Mouse (Mus musculus) ovary, adult 18-20 months (tissue): ENCODE measurements at regions not wholly inside any gene's neighbourhood (a gene's known extent, or its start where the extent isn't known, plus 50 kb on each side); places are given as distances from the start of the nearest gene placed in this dataset.

ENCODE experiments used
- DNase-seq: peaks from one replicate; pipeline ENCODE4 v3.0.0; 2022; ENCODE audit warnings: low spot score, mixed read lengths

DNA sequence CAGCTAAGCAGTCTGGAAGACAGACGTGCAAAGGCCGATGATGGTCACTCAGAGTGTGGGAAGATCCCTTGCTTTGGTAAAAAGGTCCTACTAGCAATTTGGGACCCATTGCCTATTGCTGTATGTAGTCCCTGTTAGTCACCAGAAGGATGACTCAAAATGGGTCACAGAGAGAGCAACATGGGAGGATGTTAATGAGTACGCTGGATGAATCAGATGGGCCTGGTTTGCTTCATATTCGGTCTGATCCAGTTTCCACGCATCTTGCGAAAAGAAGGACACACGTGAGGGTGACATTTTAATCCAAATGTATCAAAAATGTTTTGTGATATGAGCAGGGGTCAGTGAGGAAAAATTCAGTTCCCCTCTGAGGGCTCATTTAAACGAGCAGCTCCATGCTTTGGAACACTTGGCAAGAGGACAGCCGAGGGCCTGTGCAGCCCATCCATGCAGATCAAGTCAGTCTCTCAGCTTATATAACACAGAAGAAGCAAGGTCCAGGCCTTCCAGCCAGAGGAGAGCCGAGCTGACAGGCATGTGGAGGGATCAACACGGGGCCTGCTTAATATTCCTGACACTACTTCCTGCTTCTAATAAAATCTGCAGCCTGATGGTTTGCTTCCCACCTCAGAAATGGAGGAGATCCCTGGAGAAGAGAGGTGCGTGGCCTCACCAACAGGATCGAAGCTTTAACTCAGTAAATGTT lies 579.2 kb upstream of the Gm26657 start:
- DNase-seq: no peak

DNA sequence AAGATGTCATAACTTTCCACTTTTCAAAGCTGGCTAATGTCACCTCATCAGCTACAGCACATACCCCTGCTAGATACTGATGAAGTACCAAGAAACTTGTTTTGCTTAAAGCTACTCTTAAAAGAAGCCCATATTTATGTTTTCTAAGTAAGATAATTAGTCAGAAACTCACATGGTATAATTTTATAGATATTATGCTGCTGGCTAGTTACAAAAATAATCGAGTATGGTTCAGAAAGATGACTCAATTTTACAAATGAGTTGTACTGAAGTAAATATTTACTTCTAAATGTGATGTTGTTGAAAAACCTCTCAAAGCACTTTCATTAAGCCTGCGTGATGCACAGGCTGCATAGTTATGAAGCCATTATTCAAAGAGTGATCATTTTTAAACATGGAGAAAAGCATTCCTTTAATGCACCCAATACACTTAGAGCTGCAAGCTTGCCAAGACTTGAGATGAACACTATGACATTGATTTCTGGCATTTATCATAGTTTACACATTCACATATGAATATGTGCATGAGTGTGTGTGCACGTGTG lies 582.3 kb upstream of the Gm26657 start:
- DNase-seq: no peak

DNA sequence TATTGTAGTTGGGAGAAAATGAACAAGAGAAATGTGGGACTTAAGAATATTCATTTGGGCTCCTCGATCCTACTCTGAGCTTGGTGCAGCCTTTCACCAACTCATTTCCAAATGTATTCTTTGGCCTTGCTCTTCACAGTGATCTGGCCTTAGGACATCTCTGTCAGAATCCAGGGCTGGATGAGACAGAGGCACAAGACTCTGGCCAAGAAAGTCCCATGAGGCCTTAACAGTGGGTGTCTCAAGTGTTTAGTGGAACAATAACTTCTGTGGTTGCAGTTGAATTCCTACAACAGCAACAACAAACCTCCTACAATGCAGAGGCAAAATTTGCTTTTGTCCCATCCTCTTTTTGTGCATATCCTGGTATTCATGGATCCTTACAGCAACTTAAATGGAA lies 589.2 kb upstream of the Gm26657 start:
- DNase-seq: no peak

DNA sequence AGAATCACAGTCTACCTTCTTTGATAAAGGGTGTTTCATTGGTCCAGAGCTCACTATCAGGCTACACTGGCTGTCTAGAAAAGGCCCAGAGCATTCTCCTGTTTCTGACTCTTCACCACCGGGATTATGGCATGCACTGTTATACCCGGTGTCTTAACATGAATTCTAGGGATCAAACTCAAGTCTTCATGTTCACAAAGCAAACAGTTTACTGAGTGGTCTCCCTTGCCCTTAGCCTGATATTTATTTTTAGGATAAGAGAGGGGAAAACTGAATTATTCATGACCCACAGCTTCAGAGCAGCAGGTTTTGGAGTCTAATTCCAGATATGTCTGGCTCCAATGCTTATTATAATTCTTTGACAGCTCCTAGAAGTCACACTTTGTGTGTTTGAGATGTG lies 596.0 kb upstream of the Gm26657 start:
- no peak for DNase-seq

DNA sequence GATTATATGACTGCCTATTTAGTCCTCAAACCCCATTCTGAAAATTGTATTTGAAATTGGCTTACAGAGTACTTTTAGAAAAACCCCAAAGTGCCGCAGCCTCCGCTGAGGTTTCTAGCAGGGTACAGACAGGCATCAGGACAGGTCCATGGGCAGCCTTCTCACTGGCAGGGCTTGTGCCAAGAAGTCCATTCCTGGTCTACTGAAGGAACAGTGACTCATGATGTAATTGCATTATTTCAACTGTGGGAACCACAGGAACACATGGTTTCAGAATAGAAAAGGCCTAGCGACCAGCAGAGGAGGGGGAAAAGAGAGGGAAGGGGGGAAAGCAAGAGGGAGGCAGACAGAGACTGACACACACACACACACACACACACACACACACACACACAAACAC lies 603.0 kb upstream of the Gm26657 start:
- no peak for DNase-seq

DNA sequence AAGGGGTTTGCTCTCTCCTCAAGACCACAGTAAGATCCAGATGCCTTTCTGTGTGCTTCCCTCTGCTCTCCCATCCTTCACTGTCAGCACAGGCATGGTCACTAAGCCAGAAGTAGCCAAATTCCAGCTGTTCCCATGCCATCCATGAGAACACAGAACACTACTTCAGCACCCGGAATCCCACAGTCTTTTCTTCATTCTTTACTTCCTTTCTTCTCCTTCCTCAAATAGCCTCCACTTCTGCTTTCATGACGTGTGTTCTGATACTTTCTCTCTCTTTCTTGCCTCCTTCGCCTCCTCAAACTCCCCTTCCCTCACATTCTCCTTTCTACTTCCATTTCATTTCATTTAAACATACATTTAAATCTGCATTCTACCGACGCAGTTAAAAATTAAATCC lies 602.1 kb upstream of the Klf4 start:
- DNase-seq: no peak

DNA sequence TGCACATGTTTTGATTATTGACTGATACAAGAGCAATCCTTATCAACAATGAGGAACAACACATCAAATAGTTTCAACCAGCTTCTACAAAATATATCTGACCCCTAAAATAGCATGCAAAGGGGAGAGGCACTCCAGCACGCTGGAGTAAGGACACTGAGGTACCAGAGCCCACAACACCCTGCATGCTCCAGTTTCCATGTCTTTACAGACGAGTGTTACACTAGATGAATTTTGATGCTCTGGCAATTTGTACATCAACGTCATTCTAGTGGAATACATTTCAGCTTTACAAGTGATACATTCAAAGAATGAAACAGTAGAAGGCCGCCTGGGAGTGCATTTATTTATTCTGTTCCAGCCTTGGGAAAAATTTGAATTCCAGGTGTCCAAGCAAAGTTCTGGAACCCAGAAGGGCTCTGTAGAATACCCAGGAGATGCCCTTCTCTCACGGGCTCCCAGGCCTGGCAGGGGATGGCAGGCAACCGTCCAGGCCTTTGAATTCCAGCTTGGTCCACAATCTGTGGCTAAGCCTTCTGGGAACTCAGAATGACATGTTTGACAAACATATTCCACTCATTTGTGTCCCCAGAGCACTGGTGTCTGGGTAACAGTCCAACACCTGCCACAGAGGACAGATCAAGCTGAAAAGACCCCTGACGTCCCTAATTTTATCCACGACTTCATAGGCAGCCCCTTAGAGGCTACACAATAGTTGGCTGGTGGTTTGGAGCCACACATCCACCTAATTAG lies 595.6 kb upstream of the Klf4 start:
- DNase-seq: no peak

DNA sequence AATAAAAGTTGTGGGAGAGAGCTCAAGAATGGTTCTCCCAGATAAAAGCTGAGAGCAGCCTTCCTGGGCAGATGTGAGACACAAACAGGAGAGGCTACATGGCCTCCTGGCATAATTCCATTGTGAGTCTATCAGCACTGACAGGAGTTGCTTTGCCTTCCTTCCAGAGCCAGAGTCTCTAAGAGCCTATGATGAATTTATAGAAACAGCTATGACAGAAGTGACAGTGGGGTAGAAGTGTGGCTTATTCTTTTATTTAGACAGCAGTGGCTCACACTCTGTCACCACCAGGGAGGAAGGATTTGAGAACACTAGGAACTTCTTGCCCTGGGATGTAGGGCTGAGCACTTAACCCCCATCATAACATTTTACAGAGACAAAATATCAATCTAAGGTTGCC lies 592.2 kb upstream of the Klf4 start:
- no peak for DNase-seq

DNA sequence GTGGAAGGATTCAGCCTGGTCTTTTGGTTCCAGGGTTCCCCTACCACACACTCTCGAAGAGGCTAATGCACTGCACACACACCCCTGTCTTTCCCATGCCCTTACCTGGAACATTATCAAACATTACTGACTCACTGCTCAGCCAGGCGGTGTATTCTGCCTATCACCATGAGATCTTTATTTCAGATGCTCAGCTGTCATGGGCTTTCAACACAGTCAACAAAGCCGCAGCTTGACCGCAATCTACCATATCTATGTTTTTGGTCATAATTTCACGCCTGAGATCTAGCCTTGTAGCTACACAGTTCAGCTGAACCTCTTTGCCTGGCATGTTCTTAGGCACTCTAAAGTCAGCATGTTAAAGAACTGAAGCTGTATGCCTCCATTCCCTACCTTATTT lies 589.9 kb upstream of the Klf4 start:
- no peak for DNase-seq

DNA sequence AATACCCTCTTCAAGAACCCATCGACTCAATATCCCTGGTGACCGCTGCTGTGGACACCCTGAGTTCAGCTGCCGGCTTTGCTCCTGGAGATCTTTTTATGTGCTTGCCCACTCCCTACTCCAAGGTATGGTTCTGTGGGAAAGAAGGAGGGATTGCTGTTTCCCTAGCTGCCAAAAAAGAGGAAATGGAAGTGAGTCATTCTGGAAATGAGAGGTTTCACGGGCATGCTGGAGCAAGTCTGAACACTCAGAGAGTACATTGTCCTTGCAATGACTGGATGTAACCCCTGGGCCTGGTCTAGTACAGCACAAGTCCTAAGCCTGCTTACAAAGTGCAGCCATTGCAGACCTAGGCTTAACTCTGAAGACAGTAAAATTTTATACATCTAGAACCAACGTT lies 589.4 kb upstream of the Klf4 start:
- DNase-seq: no peak

DNA sequence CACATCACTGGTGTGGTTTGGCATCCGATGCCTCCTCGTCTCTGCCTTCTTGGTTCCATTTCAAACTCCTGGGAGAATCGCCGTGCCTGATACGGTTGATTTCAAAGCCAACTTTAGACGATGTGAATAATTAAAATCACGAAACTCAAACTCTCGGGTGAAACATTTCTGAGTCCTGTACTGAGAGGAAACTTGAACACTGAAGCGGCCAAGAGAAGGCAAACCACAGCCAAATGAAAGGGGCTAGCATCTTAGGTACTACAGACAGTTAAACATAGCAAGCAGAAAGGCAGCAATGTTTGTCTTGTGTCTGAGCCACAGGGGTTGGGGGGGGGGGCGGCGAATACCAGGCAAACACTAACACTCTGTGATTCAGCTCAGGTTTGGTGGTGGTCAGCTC lies 588.1 kb upstream of the Klf4 start:
- no peak for DNase-seq

DNA sequence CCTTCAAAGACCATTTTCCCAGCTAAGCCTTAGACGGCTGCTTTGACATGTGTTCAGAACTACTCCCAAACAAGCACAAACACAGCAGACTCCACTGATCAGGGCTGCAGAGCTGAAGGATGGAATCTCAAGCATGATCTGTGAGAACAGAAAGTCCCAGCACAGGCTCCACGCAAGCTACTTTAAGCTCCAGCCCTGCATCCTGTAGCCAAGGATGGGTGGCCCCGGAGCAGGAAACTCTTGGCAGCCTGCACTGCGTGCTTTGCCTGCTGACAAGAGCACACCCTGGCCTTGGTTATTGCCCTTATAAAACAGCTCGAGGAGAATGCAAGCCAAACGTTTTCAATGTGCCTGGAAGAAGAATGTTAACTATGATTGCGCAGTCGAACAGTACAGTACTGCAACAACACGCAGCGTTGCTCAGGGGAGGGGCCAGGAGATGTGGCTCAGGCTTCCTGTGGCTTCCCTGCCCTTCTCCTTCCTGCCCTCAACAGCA lies 581.5 kb upstream of the Klf4 start:
- peak; percentile 83 for DNase-seq

DNA sequence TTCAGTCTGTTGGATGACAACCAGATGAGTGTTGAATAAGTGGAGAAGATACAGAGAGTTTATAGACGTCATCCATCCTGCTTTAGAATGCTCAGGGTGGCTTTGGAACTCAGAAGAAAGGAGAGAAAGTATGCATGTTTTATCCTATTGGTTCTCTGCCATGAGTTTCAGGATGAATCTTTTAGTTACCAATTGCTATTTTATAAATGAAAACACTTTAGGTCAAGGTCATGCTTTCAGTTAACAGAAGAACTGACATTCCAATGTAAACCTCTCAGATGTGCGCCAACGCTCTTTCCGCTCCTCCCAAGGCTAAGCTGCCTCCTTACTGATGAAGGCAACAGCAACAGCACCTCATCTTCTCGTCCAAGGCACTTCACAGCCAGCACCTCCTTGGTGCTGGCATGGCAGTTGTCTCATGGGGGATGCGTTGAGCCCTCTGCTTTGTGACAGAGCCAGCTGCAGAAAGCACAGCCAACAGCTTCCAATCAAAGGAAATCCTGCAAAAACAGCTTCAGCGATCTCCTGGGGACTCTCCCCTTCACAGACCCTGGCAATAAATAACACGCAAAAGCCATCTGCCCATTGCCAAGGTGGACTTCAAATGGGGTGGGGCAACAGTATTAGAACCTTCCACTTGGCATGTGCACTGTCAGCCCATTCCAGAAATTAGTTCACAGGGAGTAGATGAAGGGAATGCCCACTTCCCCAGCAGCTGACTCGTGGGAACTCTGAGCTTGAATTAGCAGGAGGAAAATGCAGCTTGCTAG lies 580.9 kb upstream of the Klf4 start:
- peak; percentile 4 for DNase-seq

DNA sequence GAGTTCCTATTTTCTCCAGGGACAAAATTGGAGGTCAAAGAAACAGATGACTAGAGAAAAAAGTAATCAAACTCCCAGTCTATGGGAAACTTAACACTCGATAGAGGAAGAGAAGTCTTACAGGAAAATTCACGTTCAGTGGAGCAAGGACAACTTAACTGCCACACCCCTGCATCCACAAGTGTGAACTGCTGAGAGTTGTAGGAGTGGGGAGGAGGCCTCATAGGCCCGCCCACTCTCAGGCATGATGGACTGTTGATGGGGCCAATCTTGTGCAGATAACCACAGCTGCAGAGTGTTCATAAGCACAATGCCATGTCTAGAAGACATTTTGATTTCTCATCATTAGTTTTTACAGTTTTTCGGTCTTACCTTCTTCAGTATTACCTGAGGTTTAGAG lies 574.7 kb upstream of the Klf4 start:
- DNase-seq: no peak

DNA sequence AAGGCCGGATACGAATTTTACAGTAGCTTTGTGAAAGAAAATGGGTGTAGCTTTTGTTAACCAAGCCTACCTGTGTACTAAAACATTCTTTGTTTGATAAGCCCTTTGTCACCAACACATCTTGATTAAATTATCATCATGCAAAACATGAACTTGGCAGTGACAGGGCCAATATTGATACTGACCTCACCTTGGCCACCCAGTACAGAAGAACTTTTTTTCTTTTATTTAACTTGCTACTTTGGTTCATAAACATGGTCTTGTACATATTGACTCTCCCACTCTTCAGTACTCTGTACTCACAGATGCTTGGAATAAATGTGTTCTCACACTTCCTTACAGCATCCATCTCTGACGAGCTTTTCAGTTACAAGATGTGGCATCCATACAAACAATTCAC lies 570.0 kb upstream of the Klf4 start:
- no peak for DNase-seq

DNA sequence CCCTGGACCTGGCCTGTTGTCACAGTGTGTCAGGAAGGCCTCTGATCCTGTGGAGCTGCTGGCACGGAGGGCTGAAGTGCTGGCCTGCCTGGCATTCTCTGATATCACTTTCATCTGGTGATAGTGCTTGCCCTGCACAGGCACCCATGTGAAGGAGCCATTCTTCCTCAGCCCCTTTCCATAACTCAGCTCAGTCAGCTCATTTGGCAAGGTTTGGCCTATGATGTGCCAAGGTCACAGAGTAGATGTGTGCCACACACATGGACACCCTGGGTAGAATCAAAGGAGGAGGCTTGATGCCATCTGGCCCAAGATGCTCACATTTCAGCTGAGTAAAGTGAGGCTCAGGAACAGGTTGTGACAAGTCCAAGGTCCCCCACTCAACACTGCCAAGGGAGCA lies 558.5 kb upstream of the Klf4 start:
- DNase-seq: no peak

DNA sequence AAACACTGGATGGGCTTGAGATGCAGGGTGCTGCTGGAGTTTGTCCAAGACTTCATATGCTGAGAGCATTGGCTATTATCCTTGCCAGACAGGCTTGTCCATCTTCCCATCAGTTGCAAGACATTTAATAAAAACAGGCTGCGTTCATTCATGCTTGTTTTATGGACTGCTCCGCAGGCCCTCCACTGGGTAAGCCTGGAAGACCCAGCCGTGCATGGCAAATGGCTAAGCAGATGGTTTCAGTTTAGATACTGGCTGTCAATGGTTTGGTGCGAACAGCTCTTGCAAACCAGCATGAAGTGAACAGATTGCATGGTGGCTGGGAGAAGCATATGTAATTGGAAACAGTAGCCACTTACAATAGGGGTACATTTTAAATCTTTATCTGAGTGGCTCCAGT lies 556.4 kb upstream of the Klf4 start:
- no peak for DNase-seq

DNA sequence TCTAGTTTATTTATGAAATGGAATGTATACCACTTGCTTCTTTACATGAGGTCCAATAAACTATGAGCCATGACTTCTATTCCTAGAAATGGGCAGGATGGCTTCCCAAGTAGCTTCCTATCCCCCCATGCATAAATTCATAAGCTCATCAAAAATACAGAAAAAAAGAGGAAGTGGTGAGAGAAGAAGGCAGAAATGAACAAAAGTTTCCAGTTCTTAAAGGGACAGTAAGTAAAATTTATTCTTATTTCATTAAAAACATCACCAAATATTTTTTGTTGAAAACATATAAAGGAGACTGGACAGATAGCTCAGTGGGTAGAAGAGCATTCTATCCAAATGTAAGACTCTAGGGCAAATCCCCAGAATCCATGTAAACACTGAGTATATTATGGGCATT lies 554.0 kb upstream of the Klf4 start:
- no peak for DNase-seq

DNA sequence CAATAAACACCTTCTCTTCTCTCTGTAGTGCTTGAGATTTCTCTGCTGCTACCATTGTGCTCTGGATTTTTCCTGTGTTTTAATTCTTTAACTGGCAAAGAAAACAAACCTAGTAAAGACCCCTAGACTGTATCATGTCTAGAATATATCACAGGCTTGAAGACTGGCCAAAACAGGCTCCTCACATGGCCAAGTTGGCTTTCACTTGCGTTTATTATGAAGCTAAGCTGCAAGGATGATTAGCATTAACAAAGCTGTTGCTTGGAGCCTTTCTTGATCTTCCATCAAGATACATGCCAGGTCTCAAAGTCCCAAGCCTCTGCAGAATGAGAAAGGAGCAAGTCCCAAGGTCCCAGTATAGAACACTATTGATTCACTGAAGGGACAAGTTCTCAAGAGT lies 551.9 kb upstream of the Klf4 start:
- no peak for DNase-seq

DNA sequence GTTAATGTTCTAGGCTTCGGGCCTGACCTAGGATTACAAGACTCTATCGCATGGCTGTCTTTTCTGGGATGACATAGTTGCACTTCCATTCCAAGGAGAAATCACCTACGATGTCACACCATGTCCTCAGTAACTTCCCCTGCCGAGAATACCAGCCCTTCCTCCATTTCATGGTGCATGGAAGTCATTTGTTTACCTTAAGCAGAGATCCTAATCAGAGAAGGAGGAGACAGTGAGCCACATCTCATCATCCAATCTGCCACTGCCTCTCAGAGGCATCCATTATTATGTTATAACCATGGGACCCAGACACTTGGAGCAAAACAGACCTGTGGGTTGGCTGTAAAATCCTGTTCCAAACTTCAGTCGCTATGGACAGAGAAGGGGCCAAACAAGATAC lies 550.1 kb upstream of the Klf4 start:
- DNase-seq: no peak

DNA sequence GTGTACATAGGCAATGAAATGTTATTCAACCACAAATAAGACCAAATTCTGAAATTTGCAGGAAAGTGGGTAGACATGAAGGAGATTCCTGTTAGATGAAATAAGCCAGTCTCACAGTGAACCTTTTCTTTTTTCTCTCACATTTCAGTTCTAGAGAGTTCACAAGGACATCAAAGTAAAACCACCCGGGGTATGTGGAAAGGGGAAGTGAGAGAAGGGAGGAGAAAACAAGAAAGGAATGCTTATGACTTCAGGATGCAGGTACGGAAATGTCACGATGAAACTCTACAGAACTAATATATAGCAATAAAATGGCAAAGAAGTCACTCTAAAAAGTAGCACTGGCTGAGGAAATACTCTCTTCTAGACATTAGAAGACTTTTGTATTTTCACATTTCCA lies 548.7 kb upstream of the Klf4 start:
- no peak for DNase-seq

DNA sequence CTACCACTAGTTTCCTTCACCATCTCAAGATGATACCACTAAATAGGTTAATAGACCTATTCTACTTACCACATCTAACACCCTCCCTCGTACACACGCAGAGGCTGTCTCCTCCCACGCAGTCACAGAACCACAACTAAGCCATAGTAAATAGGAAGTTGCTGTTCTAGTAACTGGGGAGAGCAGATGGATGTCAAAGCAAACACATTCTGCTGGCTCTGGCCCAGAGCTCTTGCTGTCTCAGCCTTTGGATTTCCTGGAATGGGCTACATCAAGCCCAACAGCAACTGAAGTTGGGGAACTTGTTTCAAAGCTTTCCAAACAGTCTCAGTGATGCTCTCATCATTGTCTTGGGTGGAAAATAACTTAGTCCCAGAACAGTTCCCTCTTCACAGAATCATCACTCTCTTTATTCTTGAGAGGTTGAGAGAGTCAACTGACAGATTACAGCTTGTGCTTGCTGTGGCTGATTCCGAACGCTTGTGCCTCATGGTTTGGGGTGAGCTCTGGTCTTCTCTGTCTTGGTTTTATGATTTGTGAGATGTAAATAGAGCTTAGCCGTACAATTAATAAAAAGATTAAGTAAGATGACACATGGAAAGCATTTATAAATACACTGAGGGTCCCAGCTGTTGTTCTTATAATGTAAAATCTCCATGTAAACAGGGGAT lies 538.5 kb upstream of the Klf4 start:
- peak; percentile 16 for DNase-seq
